9 mouse cellular contexts compared by ENCODE assay signal in the genomic region with DNA sequence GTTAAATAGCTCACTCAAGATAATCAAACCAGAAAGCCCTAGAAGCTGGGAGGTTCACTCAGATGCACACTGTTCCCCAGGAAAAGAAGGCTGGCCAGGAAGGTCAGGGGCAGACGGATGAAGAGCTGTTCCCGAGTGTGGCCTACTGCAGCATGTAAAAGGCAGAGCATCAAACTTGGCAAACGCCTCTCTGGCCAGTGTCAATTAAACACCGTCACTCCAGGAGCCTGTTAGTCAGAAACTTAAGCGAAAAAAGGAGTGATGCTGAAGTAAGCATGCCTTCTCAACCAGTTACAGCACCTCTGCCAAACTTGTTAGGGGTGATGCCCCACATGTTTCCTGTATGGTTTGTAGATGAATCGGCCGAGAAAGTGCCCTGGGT.
A peak's percentile ranks its signal among the peaks of the same experiment; 100 is the strongest.
DNase-seq lines count a peak whose midpoint lies in the region; ATAC-seq and TF ChIP-seq lines count a peak whose summit lies in the region.
"Had no signal": no experiment of that assay in that cellular context is flagged by ENCODE, and none has a peak within 500 bp of the region (broad histone marks: within the 10 kb centered on the region; RNA-seq: fewer than 3 reads in every experiment).

No protein-coding gene starts in this region.

- DNase-seq in lung, embryonic 14.5 days = peak; percentile 70
- DNase-seq in lung, adult 18-20 months = no peak
- DNase-seq in heart, postnatal 4 days = peak; percentile 39
- DNase-seq in lung, postnatal 10 days = peak; percentile 29
- DNase-seq in midbrain, embryonic 14.5 days = no peak
- no peak for DNase-seq in urinary bladder, adult 2 months (ENCODE audit: low spot score)
- DNase-seq in right cerebral cortex, postnatal 10 days (ENCODE audit: low spot score in 2 of 2) = no peak

- TF ChIP-seq CTCF in lung, embryonic 14.5 days (IDR thresholded peaks at IDR 0.05; ENCODE audit: low read depth) = no peak

- ATAC-seq in lung, embryonic 14.5 days (ENCODE audit: insufficient read depth) = peak; percentile 75; the same call in 1 of the 2 replicates
- no peak for ATAC-seq in forebrain, embryonic 13.5 days
- ATAC-seq in midbrain, embryonic 14.5 days (ENCODE audit: low FRiP score, low TSS enrichment) = no peak

- no peaks in the 10 kb centered on the region for H3K9me3 ChIP-seq in lung, embryonic 14.5 days (ENCODE audit: low read depth, low read length)
- H3K9me3 ChIP-seq in forebrain, embryonic 13.5 days (replicated peaks) = no peaks in the 10 kb centered on the region
- H3K9me3 ChIP-seq in midbrain, embryonic 14.5 days (ENCODE audit: control insufficient read depth, low read length) = no peaks in the 10 kb centered on the region

- no peak overlapping the region for H3K4me2 ChIP-seq in lung, embryonic 14.5 days
- no peak overlapping the region for H3K4me2 ChIP-seq in forebrain, embryonic 13.5 days
- H3K4me2 ChIP-seq in midbrain, embryonic 14.5 days (ENCODE audit: low read length) = no peak overlapping the region

- H3K27ac ChIP-seq in lung, embryonic 14.5 days (ENCODE audit: low read depth) = peak overlapping the region; percentile 37; the same call in 1 of the 2 replicates
- peak overlapping the region; percentile 45; the same call in 1 of the 2 replicates for H3K27ac ChIP-seq in forebrain, embryonic 13.5 days
- H3K27ac ChIP-seq in midbrain, embryonic 14.5 days (replicated peaks; ENCODE audit: low read depth, low read length) = no peak overlapping the region

- no peak overlapping the region for H3K4me3 ChIP-seq in lung, embryonic 14.5 days (ENCODE audit: low read depth, low read length)
- no peak overlapping the region for H3K4me3 ChIP-seq in forebrain, embryonic 13.5 days
- H3K4me3 ChIP-seq in midbrain, embryonic 14.5 days (replicated peaks; ENCODE audit: low read depth, low read length) = no peak overlapping the region
- H3K4me3 ChIP-seq: erythroblast, embryonic 14.5 days had no signal

- 10% methylated on average over 7 of the region's 7 CpGs for WGBS in lung, embryonic 14.5 days
- 42% methylated on average over 7 of the region's 7 CpGs for WGBS in forebrain, embryonic 13.5 days
- 58% methylated on average over 7 of the region's 7 CpGs for WGBS in midbrain, embryonic 14.5 days

- H3K36me3 ChIP-seq in lung, embryonic 14.5 days (ENCODE audit: insufficient read depth) = no peaks in the 10 kb centered on the region
- H3K36me3 ChIP-seq in forebrain, embryonic 13.5 days (ENCODE audit: poor library complexity, severe bottlenecking) = no peaks in the 10 kb centered on the region
- H3K36me3 ChIP-seq in midbrain, embryonic 14.5 days (ENCODE audit: control insufficient read depth, insufficient read depth, low read length) = no peaks in the 10 kb centered on the region

- H3K9ac ChIP-seq in lung, embryonic 14.5 days = no peak overlapping the region
- no peak overlapping the region for H3K9ac ChIP-seq in forebrain, embryonic 13.5 days
- no peak overlapping the region for H3K9ac ChIP-seq in midbrain, embryonic 14.5 days (replicated peaks; ENCODE audit: low read length)

- no peaks in the 10 kb centered on the region for H3K4me1 ChIP-seq in lung, embryonic 14.5 days (ENCODE audit: insufficient read depth)
- H3K4me1 ChIP-seq in forebrain, embryonic 13.5 days = peaks cover 18% of the 10 kb centered on the region
- H3K4me1 ChIP-seq in midbrain, embryonic 14.5 days (ENCODE audit: control insufficient read depth, insufficient read depth, low read length) = peaks cover 5% of the 10 kb centered on the region

- no peaks in the 10 kb centered on the region for H3K27me3 ChIP-seq in lung, embryonic 14.5 days (ENCODE audit: insufficient read depth, low read length)
- no peaks in the 10 kb centered on the region for H3K27me3 ChIP-seq in forebrain, embryonic 13.5 days
- no peaks in the 10 kb centered on the region for H3K27me3 ChIP-seq in midbrain, embryonic 14.5 days (ENCODE audit: control insufficient read depth, insufficient read depth, low read length)

Comparison
In these comparisons a context has a peak if more than half of its experiments do, and no peak if none do; other contexts are left out.
1. DNase-seq: peak in lung, embryonic 14.5 days (single experiment), heart, postnatal 4 days (single experiment) and lung, postnatal 10 days (single experiment); none in lung, adult 18-20 months (0 of 2), midbrain, embryonic 14.5 days (single experiment), urinary bladder, adult 2 months (single experiment) and right cerebral cortex, postnatal 10 days (0 of 2).